Mouse (Mus musculus) forebrain, embryonic 10.5 days (tissue): ENCODE measurements around the gene Piezo1. TPM values are rescaled to one million over a fixed set of nuclear protein-coding genes. Genes with fewer than 3 reads are reported as not detected.
A peak's percentile ranks its signal among the peaks of the same experiment; 100 is the strongest.

ENCODE experiments used
- DNase-seq: peaks from one replicate; pipeline ENCODE4 v3.0.0-alpha.2; 2017; ENCODE audit warnings: low spot score; ENCODE audit errors: extremely low spot score
- H3K27ac ChIP-seq: fragments of 300-500 bp; sonication (generic); 2 replicates; pipeline ENCODE4 v1.5.1; 2016; ENCODE audit warnings: mild to moderate bottlenecking
- H3K27me3 ChIP-seq: fragments of 300-500 bp; sonication (generic); 2 replicates; pipeline ENCODE4 v1.6.1; 2016; ENCODE audit warnings: mild to moderate bottlenecking; ENCODE audit not compliant: poor library complexity, severe bottlenecking
- H3K36me3 ChIP-seq: fragments of 300-500 bp; sonication (generic); replicated peaks from 2 replicates; pipeline ENCODE4 v1.6.1; 2016; ENCODE audit warnings: mild to moderate bottlenecking, moderate library complexity
- H3K4me1 ChIP-seq: fragments of 300-500 bp; sonication (generic); 2 replicates; pipeline ENCODE4 v1.6.1; 2016
- H3K4me3 ChIP-seq: fragments of 300-500 bp; sonication (generic); 2 replicates; pipeline ENCODE4 v1.5.1; 2016; ENCODE audit warnings: mild to moderate bottlenecking, moderate library complexity
- H3K9me3 ChIP-seq: fragments of 300-500 bp; sonication (generic); 2 replicates; pipeline ENCODE4 v1.6.1; 2016; ENCODE audit warnings: mild to moderate bottlenecking, moderate library complexity
- WGBS: fragments of 180-500 bp; shearing (Covaris S2); methylation state at CpG from one replicate; pipeline ENCODE4 v1.1.7; 2016; 5-methylcytosine and 5-hydroxymethylcytosine counted together
- microRNA-seq: library from miRNA; unstranded; fragments of <30 nt; microRNA quantifications from one replicate; pipeline ENCODE4, GENCODE M21; 2017
- polyA plus RNA-seq: library from polyadenylated mRNA; unstranded; fragments of >200 nt; fragmentation: Nextera tagmentation; extraction: Ambion mirVana; gene quantifications from 2 replicates; pipeline ENCODE4 v1.2.1, GENCODE M21; 2016

Gene Piezo1
- polyA plus RNA-seq, 1 experiment from 2014 or later = 6.1 TPM

DNA sequence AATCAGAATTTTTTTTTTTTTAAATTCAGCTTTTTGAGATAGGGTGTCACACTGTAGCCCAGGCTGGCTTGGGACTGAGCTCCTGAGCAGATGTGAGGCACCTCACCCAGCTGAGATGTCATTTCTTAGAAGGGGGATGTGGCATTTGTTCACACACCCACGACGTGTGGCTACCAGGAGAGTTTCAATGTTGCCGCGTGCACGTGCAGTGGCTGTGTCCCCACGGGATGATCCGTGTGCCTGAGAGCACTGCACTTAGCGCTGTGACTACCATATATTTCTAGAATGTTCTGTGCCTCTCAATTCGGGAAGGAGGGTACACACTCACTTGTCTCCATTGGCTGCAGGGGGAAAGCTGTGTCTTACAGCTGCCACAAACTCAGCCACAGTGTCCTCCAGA lies 115.0 kb downstream of the Piezo1 start:
- Histone ChIP-seq H3K4me3 (no peak overlapping the region), H3K27ac (no peak overlapping the region), H3K9me3 (peaks cover 4% of the 10 kb centered on the region), H3K4me1 (peaks cover 29% of the 10 kb centered on the region), H3K27me3 (peaks cover 11% of the 10 kb centered on the region; the same call in 1 of the 2 replicates), H3K36me3 (peaks cover 73% of the 10 kb centered on the region)
- DNase-seq = no peak
- 94% methylated on average over 9 of the region's 9 CpGs for WGBS

DNA sequence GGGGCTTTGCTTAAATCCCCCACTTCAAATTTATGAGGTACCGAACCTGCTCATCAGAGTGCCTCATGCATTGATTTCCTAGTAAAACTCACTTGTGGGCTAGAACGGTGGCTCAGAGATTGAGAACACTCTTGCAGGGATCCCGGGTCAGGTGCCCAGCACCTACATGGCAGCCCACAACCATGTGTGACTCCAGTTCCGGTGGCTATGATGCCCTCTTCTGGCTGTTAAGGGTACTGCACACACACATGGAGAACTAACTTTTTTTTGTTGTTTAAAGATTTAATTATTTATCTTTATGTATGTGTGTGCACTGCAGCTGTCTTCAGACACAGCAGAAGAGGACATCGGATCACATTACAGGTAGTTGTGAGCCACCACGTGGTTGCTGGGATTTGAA lies 115.8 kb downstream of the Piezo1 start:
- peaks cover 14% of the 10 kb centered on the region; the same call in 1 of the 2 replicates for H3K27me3 ChIP-seq
- H3K36me3 ChIP-seq = peaks cover 73% of the 10 kb centered on the region
- no peak for DNase-seq
- peaks cover 4% of the 10 kb centered on the region for H3K9me3 ChIP-seq
- WGBS = 91% methylated on average over 6 of the region's 6 CpGs
- peaks cover 34% of the 10 kb centered on the region for H3K4me1 ChIP-seq
- H3K27ac ChIP-seq = no peak overlapping the region
- H3K4me3 ChIP-seq = no peak overlapping the region

DNA sequence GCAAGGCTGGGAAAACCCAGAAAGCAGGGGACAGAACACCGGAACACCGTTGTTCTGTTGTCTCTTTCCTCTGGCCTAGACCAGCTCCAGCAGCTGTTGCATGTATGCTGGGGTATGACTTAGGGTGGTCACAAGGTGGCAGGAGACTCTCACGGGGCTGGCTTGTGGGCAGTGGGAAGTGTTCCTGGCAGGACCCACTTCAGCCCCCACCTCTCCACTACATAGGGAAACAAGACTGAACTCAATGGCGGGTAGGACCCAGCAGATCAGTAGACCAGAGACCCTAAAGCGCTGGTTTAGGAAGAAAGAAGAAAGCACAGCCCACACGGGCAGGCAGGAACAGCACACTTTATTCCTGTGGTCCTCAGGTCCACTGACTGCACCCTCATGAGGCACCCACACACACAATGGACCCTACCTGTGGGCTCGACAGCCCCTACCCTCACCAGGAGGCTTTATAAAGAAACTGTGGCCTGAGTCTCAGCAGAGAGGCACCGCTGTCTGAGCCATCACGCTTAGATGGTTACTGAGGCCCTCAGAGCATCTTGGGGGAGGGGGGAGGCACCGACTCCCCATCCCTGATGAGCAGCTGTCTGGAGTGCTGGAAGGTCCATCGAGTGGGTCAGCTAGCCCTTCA lies 117.7 kb downstream of the Piezo1 start:
- Histone ChIP-seq H3K27ac (peak overlapping the region; percentile 84), H3K36me3 (peaks cover 53% of the 10 kb centered on the region), H3K27me3 (peaks cover 14% of the 10 kb centered on the region; the same call in 1 of the 2 replicates), H3K4me3 (peak overlapping the region; percentile 63; the same call in 1 of the 2 replicates), H3K9me3 (peaks cover 4% of the 10 kb centered on the region), H3K4me1 (peaks cover 34% of the 10 kb centered on the region)
- no peak for DNase-seq
- 68% methylated on average over 11 of the region's 11 CpGs for WGBS

DNA sequence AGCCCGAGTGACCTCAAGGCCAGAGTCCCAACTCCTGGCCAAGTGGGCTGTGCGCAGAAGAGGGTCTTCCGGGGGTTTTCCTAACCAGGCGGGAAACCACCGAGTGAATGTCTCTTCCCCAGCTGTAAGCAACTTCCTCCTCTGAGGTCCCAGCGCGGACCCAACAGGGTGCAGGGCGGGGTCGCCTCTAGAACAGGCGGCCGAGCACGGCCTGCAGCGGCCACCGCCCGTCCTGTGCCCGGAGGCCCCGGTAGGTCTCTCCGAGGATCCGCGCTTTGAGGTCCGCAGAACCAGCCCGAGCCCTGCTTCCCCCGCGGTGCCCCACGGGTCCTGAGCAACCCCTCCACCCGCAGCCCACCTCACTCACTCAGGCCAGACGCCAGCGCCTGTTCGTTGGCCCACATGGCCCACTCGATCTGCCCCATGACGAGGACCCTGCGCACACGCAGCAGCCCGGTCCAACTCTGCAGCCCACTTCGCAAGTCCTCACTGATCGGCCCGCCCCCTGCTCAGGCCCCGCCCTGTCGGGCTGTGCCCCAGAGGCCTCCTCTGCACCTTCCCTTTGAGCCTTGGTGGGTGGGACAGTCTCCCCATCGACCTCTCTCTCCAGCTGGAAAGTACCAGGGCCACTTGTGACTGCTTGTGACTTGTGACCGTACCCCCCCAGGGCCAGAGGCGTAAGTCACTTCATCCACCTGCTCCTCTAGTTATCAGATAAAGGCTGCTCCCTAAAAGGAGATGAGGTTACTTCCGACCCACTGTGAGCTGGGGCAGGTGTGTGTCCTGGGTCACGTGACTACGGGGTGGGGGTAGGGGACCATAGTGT lies 118.5 kb downstream of the Piezo1 start, which contains the start of gene Cyba:
Gene Cyba (minus strand): TSS at position 488 of the 826 bp plus-strand sequence.
- H3K4me3 ChIP-seq = peak within 1 kb of the TSS; percentile 63
- peaks cover 4% of the 10 kb centered on the region for H3K9me3 ChIP-seq
- 4% methylated on average over 42 of the region's 45 CpGs for WGBS
- H3K4me1 ChIP-seq = peaks cover 31% of the 10 kb centered on the region
- peak within 1 kb of the TSS; percentile 84 for H3K27ac ChIP-seq
- peaks cover 14% of the 10 kb centered on the region; the same call in 1 of the 2 replicates for H3K27me3 ChIP-seq
- peaks cover 45% of the 10 kb centered on the region for H3K36me3 ChIP-seq
- DNase-seq = peak; percentile 55

Small RNA genes within 50 kb of the gene (microRNA-seq; reads per million reads assigned to microRNA genes)
- gene Gm24366 = not detected

Other genes starting within 250 kb of the Piezo1 start
- gene Trhr2, start 190.6 kb downstream of the Piezo1 start, polyA plus RNA-seq = not detected in 2 replicates
- gene Zc3h18, start 174.7 kb downstream of the Piezo1 start, polyA plus RNA-seq = 73.2 and 81.1 TPM in 2 replicates
- 0.21 TPM in 1 of 2 replicates, not detected in the other for gene Il17c, start 129.3 kb downstream of the Piezo1 start, polyA plus RNA-seq
- gene Cyba, start 118.4 kb downstream of the Piezo1 start, polyA plus RNA-seq = 70.0 and 75.7 TPM in 2 replicates
- 52.1 and 54.2 TPM in 2 replicates for gene Mvd, start 107.9 kb downstream of the Piezo1 start, polyA plus RNA-seq
- gene Snai3, start 90.6 kb downstream of the Piezo1 start, polyA plus RNA-seq = 0.18 and 0.22 TPM in 2 replicates
- gene Rnf166, start 75.3 kb downstream of the Piezo1 start, polyA plus RNA-seq = 31.0 and 33.0 TPM in 2 replicates
- gene Ctu2, start 75.2 kb downstream of the Piezo1 start, polyA plus RNA-seq = 84.7 and 89.1 TPM in 2 replicates
- gene Cdt1, start 16.7 kb upstream of the Piezo1 start, polyA plus RNA-seq = 73.2 and 79.8 TPM in 2 replicates
- 313 and 321 TPM in 2 replicates for gene Aprt, start 25.6 kb upstream of the Piezo1 start, polyA plus RNA-seq
- 4.6 and 5.5 TPM in 2 replicates for gene Galns, start 60.1 kb upstream of the Piezo1 start, polyA plus RNA-seq
- 41.0 and 44.1 TPM in 2 replicates for gene Trappc2l, start 60.3 kb upstream of the Piezo1 start, polyA plus RNA-seq
- not detected in 2 replicates for gene Pabpn1l, start 71.4 kb upstream of the Piezo1 start, polyA plus RNA-seq
- 1.6 and 2.4 TPM in 2 replicates for gene Cbfa2t3, start 147.8 kb upstream of the Piezo1 start, polyA plus RNA-seq
- 19.0 and 19.1 TPM in 2 replicates for gene Acsf3, start 224.2 kb upstream of the Piezo1 start, polyA plus RNA-seq